Mouse (Mus musculus): ENCODE measurements around the gene Notch4. TPM values are rescaled to one million over a fixed set of nuclear protein-coding genes. Genes with fewer than 3 reads are reported as not detected.

Notch4 gene
- polyA plus RNA-seq (2012; rRNA removed) = 13.3 and 22.9 TPM in 2 replicates

DNA sequence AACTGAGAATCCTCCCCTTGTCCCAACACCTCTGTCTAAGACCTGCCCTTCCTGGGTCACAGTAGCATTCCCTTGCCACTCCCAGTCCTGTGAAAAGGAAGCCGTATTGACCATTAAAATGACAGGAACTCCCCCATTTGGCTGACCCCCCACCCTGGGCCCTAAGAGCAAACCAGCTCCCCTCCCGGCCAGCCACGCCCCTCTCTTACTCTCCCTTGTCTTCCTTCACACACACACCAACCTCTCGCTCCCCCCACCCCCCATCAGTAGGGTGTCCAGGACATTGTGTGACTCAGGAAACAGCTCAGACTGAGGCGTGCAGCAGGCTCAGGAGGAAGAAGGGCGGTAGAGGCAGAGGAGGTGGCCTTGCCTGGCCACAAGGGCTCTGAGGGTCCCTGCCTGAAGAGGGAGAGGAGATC, at the start of gene Notch4:
Gene Notch4, plus strand, starts transcription at position 266 of the 419 bp plus-strand sequence.

DNA sequence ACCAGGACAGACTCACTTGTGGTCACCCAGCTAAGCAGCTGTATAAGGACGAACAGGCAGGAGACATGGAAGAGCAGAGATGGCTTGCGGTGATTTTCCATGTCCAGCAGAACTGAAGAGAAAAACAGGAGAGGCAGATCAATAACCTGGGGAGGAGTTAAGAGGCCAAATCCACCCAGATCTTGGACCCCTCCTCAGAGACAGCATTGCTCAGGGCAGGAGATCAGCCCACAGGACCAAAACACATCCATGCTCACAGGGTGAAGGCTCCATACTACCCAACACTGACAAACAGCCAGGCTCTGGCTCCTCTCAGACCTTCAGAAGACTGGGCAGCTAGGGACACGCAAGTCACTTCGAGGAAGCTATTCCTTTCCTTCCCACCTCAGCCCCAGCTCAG, 46.8 kb upstream of the Notch4 start, which contains the start of gene Btnl6:
Gene Btnl6, minus strand, starts transcription at position 101 of the 400 bp plus-strand sequence.

GRCm38 (mm10) chr17:34589681-34590101, 25.6 kb downstream of the Notch4 start, which contains the start of gene Gpsm3:
Gene Gpsm3, plus strand, starts transcription at chr17:34589806.

DNA sequence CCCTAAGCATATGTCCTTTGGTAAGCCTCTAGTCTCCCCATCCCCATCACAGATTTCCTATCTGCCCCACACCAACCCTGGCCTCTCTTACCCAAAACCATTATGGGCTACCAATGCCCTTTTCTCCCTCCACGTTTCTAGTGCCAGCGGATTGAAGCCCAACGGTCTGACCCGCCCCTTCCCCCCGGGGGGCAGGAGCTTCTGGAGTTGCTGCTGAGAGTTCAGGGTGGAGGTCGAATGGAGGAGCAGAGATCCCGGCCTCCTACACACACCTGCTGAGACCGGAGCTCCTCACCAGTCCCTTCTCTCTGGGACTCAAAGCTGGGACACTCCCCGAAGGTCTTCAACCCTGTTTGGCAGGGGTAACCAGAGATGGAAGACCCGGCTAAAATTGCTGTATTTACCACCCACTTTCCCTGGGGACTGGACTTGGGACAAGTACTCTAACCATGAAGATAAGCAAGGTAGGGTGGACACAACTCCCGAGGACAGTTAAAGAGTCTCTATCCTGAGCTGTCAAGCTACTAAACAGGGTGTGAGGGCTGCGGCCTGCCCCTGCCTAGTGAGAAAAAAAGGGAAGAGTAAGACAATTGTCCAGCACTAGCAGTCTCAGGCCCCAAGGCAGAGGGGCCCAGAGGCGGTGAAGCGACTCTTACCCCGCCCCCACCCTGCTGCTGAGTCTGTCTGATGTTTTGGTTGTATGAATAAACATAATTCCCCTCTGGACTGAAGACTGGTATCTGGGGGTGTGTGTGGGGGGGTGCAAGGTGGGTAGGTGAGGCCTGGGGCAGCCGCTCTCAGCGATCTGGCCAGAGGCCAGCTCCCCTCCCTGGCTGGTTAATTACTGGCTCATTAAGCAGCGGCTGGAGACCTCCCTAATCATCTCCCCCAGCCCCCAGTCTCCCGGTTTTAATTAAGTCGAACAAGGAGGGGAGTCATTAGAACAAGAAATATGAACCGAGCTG, 27.2 kb downstream of the Notch4 start, which contains the start of gene Pbx2:
Gene Pbx2, plus strand, starts transcription at position 238 of the 965 bp plus-strand sequence.

DNA sequence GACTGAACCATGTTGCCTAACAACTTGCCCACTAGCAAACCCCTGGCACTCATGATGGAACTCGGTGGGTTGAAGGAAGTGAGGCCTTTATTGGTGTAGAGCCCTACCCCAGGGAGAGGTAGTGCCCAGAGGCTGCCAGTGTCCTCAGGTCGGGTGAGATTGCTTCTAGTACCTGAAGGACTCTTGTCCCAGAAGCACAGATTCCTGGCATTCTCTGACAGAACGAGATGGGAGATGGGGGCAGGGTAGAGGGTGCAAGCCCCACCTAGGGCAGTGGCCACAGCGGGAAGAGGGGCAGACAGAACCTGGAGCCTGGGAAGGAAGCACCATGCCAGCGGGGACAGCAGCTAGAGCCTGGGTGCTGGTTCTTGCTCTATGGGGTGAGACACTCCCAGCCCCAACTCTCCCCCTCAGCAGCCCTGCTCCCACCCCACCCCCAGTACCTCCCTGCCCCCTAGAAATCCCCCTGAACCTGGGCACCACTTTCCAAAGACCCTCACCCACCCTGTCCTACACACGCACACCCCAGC, 33.6 kb downstream of the Notch4 start, which contains the start of gene Ager:
Gene Ager, plus strand, starts transcription at position 297 of the 530 bp plus-strand sequence.

DNA sequence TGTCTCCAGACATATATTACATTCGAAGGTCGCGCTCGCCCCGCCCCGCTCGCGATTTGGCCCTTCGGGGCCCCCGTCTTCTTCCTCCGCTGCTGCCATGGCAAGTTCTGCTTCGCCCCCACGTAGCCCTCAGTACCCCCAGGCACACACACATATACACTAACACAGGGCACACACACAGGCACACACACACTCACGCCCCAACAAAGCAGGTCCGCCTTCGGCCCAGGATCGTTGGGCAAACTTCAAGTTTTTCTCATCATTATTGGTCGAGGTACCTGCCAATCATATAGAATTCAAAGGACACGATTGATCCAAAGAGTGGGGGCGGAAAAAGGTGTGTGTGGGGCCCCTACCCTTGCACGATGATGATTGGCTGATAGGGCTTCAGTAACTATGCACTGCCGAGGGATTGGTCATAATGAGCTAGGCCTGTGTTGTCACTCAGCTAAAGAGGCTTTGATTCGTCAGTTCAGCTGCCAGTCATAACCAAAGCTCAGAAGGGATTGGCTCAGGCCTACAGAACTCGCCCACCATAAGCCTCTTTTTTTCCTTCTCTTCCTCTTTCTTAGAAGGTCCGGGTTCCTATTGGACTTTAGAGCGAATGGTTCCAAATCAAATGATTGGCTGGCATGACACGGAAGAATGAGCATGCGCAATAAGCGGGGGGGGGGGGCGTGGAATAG, 39.5 kb downstream of the Notch4 start, which contains the start of gene Rnf5:
Gene Rnf5, minus strand, starts transcription at position 316 of the 686 bp plus-strand sequence.

DNA sequence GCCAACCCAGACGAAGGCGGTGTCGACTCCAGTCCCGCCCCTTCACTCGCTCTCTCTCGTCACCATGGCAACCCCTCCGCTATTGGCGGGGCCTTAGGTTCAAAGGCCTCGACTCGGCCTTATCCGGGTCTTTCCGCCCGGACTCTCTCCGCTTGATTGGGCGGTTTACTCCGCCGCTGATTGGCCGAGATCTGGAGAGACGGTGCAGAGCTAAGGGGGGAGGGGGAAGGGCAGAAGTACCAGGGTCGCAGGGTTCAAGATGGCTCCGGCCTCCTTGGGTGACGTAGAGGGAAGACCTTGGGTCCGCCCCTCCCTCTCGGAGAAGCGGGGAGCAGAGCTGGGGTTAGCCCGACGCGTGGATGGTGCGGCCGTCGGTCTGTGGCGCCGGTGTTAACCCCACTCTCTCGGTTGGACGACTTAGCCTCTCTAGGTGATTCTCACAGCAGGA, 40.0 kb downstream of the Notch4 start, which contains the start of gene Agpat1:
Gene Agpat1, plus strand, starts transcription at position 202 of the 448 bp plus-strand sequence.

GRCm38 (mm10) chr17:34615871-34616270, 51.8 kb downstream of the Notch4 start, which contains the start of gene Egfl8:
Gene Egfl8, minus strand, starts transcription at chr17:34615971.

GRCm38 (mm10) chr17:34627943-34628643, 64.0 kb downstream of the Notch4 start, which contains the start of gene Ppt2:
Gene Ppt2, minus strand, starts transcription at chr17:34628510.

GRCm38 (mm10) chr17:34629221-34629751, 65.2 kb downstream of the Notch4 start, which contains the start of gene Prrt1:
Gene Prrt1, plus strand, starts transcription at chr17:34629533.

Other genes starting within 250 kb of the Notch4 start
- gene H2-Eb2, start 238.6 kb upstream of the Notch4 start, polyA plus RNA-seq (2012; rRNA removed) = not detected in 2 replicates
- gene Btnl2, start 209.4 kb upstream of the Notch4 start, polyA plus RNA-seq (2012; rRNA removed) = 0.03 and 0.19 TPM in 2 replicates
- 0.12 TPM in 1 of 2 replicates, not detected in the other for gene Btnl1, start 187.1 kb upstream of the Notch4 start, polyA plus RNA-seq (2012; rRNA removed)
- gene BC051142, start 165.4 kb upstream of the Notch4 start, polyA plus RNA-seq (2012; rRNA removed) = 0.17 TPM in 1 of 2 replicates, not detected in the other
- 1.1 and 1.3 TPM in 2 replicates for gene Btnl4, start 87.0 kb upstream of the Notch4 start, polyA plus RNA-seq (2012; rRNA removed)
- 0.04 TPM in 1 of 2 replicates, not detected in the other for gene Btnl6, start 46.9 kb upstream of the Notch4 start, polyA plus RNA-seq (2012; rRNA removed)
- 3.2 and 4.9 TPM in 2 replicates for gene Gpsm3, start 25.5 kb downstream of the Notch4 start, polyA plus RNA-seq (2012; rRNA removed)
- 16.0 and 17.3 TPM in 2 replicates for gene Pbx2, start 27.0 kb downstream of the Notch4 start, polyA plus RNA-seq (2012; rRNA removed)
- gene Ager, start 33.6 kb downstream of the Notch4 start, polyA plus RNA-seq (2012; rRNA removed) = 0.43 and 0.59 TPM in 2 replicates
- gene Rnf5, start 39.4 kb downstream of the Notch4 start, polyA plus RNA-seq (2012; rRNA removed) = 56.7 and 59.0 TPM in 2 replicates
- gene Agpat1, start 40.0 kb downstream of the Notch4 start, polyA plus RNA-seq (2012; rRNA removed) = 136 and 169 TPM in 2 replicates
- 0.74 and 1.6 TPM in 2 replicates for gene Egfl8, start 51.7 kb downstream of the Notch4 start, polyA plus RNA-seq (2012; rRNA removed)
- gene Ppt2, start 64.2 kb downstream of the Notch4 start, polyA plus RNA-seq (2012; rRNA removed) = 20.9 and 22.1 TPM in 2 replicates
- 4.0 and 4.6 TPM in 2 replicates for gene Prrt1, start 65.3 kb downstream of the Notch4 start, polyA plus RNA-seq (2012; rRNA removed)
- 1.4 and 2.8 TPM in 2 replicates for gene Fkbpl, start 80.5 kb downstream of the Notch4 start, polyA plus RNA-seq (2012; rRNA removed)
- 40.9 and 47.9 TPM in 2 replicates for gene Atf6b, start 82.9 kb downstream of the Notch4 start, polyA plus RNA-seq (2012; rRNA removed)
- 14.8 and 21.3 TPM in 2 replicates for gene Tnxb, start 106.3 kb downstream of the Notch4 start, polyA plus RNA-seq (2012; rRNA removed)
- gene C4b, start 179.6 kb downstream of the Notch4 start, polyA plus RNA-seq (2012; rRNA removed) = 9.3 and 13.4 TPM in 2 replicates
- gene Cyp21a1, start 240.3 kb downstream of the Notch4 start, polyA plus RNA-seq (2012; rRNA removed) = 1.1 and 3.1 TPM in 2 replicates